In genomic region chr6:115770852-115771251, GRCm38 (mm10) we compare ENCODE assay signal across 17 mouse cellular contexts. TPM values are rescaled to one million over a fixed set of nuclear protein-coding genes. Genes with fewer than 3 reads are reported as not detected.
DNase-seq lines count a peak whose midpoint lies in the region; ATAC-seq and TF ChIP-seq lines count a peak whose summit lies in the region.
"Had no signal": no experiment of that assay in that cellular context is flagged by ENCODE, and none has a peak within 500 bp of the region (broad histone marks: within the 10 kb centered on the region; RNA-seq: fewer than 3 reads in every experiment).

No protein-coding gene starts in this region.

- no peak for TF ChIP-seq POLR2A in liver, adult 2 months (IDR thresholded peaks at IDR 0.05; ENCODE audit: extremely low read depth, insufficient read depth, low read length)

- no peak for TF ChIP-seq CTCF in liver, adult 2 months (IDR thresholded peaks at IDR 0.05; ENCODE audit: low read depth, low read length)
- TF ChIP-seq CTCF in liver, postnatal 0 days (IDR thresholded peaks at IDR 0.05; ENCODE audit: low read depth): no peak

- H3K9me3 ChIP-seq in kidney, embryonic 15.5 days (replicated peaks): no peaks in the 10 kb centered on the region
- no peaks in the 10 kb centered on the region for H3K9me3 ChIP-seq in liver, embryonic 11.5 days (ENCODE audit: control insufficient read depth, low read length)
- no peaks in the 10 kb centered on the region for H3K9me3 ChIP-seq in liver, postnatal 0 days (ENCODE audit: low read length)
- H3K9me3 ChIP-seq: embryonic facial prominence, embryonic 10.5 days; forebrain, embryonic 13.5 days had no signal

- H3K4me2 ChIP-seq in kidney, embryonic 15.5 days: no peak overlapping the region
- no peak overlapping the region for H3K4me2 ChIP-seq in liver, embryonic 11.5 days
- H3K4me2 ChIP-seq in liver, postnatal 0 days (ENCODE audit: low read depth, low read length): no peak overlapping the region
- H3K4me2 ChIP-seq: forebrain, embryonic 13.5 days; heart, embryonic 12.5 days had no signal

- no peaks in the 10 kb centered on the region for H3K79me2 ChIP-seq in liver, adult 2 months (ENCODE audit: control insufficient read depth, insufficient read depth, low read length)

- H3K9ac ChIP-seq in kidney, embryonic 15.5 days: no peak overlapping the region
- H3K9ac ChIP-seq in liver, adult 2 months (ENCODE audit: low read depth, low read length): no peak overlapping the region
- H3K9ac ChIP-seq in liver, embryonic 11.5 days (ENCODE audit: low read depth, low read length): no peak overlapping the region
- no peak overlapping the region for H3K9ac ChIP-seq in liver, postnatal 0 days (replicated peaks)
- H3K9ac ChIP-seq: forebrain, embryonic 13.5 days; forebrain, postnatal 0 days; heart, embryonic 12.5 days had no signal

- H3K27me3 ChIP-seq in kidney, embryonic 15.5 days: no peaks in the 10 kb centered on the region
- H3K27me3 ChIP-seq in liver, adult 2 months (ENCODE audit: control insufficient read depth, insufficient read depth, low read length): no peaks in the 10 kb centered on the region
- H3K27me3 ChIP-seq in liver, embryonic 11.5 days (replicated peaks; ENCODE audit: control insufficient read depth, insufficient read depth, low read length): no peaks in the 10 kb centered on the region
- H3K27me3 ChIP-seq in liver, postnatal 0 days (ENCODE audit: insufficient read depth, low read length): no peaks in the 10 kb centered on the region
- H3K27me3 ChIP-seq: forebrain, embryonic 13.5 days; heart, embryonic 12.5 days had no signal

- peak; percentile 22 for DNase-seq in kidney, adult 18-20 months
- DNase-seq in liver, adult 2 months (ENCODE audit: extremely low read depth, low read depth, low spot score): peak; percentile 80
- DNase-seq in liver, embryonic 11.5 days (ENCODE audit: low spot score): no peak
- no peak for DNase-seq in liver, postnatal 0 days
- peak; percentile 72 for DNase-seq in yolk sac, embryonic 10.5 days (ENCODE audit: low spot score)
- no peak for DNase-seq in left cerebral cortex, adult 11 months (ENCODE audit: low spot score)
- DNase-seq: adrenal gland, adult 8-10 months; adrenal gland, postnatal 36 days; cerebellum, adult 2 months; cerebellum, postnatal 10 days; forebrain, postnatal 0 days; gastrocnemius, postnatal 14 days; heart, postnatal 36 days had no signal

- no peaks in the 10 kb centered on the region for H3K36me3 ChIP-seq in kidney, embryonic 15.5 days
- H3K36me3 ChIP-seq in liver, adult 2 months (ENCODE audit: control insufficient read depth, insufficient read depth, low read length): no peaks in the 10 kb centered on the region
- H3K36me3 ChIP-seq in liver, embryonic 11.5 days (ENCODE audit: control insufficient read depth, insufficient read depth, low read length): no peaks in the 10 kb centered on the region
- H3K36me3 ChIP-seq in liver, postnatal 0 days (replicated peaks; ENCODE audit: insufficient read depth, low read length): no peaks in the 10 kb centered on the region
- H3K36me3 ChIP-seq: embryonic facial prominence, embryonic 10.5 days; heart, embryonic 12.5 days had no signal

- no peak overlapping the region for H3K4me3 ChIP-seq in kidney, embryonic 15.5 days (replicated peaks)
- no peak overlapping the region for H3K4me3 ChIP-seq in liver, adult 2 months (ENCODE audit: insufficient read depth, low read depth, low read length)
- H3K4me3 ChIP-seq in liver, embryonic 11.5 days (ENCODE audit: low read depth, low read length): no peak overlapping the region
- H3K4me3 ChIP-seq in liver, postnatal 0 days (ENCODE audit: low read depth, low read length): no peak overlapping the region
- H3K4me3 ChIP-seq: embryonic facial prominence, embryonic 10.5 days; forebrain, embryonic 13.5 days; heart, embryonic 12.5 days had no signal

- WGBS in kidney, embryonic 15.5 days: 55% methylated on average over 4 of the region's 4 CpGs
- 24% methylated on average over 4 of the region's 4 CpGs for WGBS in liver, adult 2 months
- WGBS in liver, embryonic 11.5 days: 59% methylated on average over 4 of the region's 4 CpGs
- WGBS in liver, postnatal 0 days (ENCODE audit: insufficient replicate concordance): 54% methylated on average over 4 of the region's 4 CpGs

- peaks cover 18% of the 10 kb centered on the region for H3K4me1 ChIP-seq in kidney, embryonic 15.5 days
- peaks cover 3% of the 10 kb centered on the region for H3K4me1 ChIP-seq in liver, adult 2 months (ENCODE audit: control insufficient read depth, insufficient read depth, low read length)
- peaks cover 17% of the 10 kb centered on the region for H3K4me1 ChIP-seq in liver, embryonic 11.5 days (replicated peaks; ENCODE audit: control insufficient read depth, insufficient read depth, low read length)
- H3K4me1 ChIP-seq in liver, postnatal 0 days (ENCODE audit: insufficient read depth): peaks cover 17% of the 10 kb centered on the region

- no peak for TF ChIP-seq EP300 in liver, postnatal 0 days (IDR thresholded peaks at IDR 0.05; ENCODE audit: low read depth)

- no peak for ATAC-seq in kidney, embryonic 15.5 days (replicated peaks; ENCODE audit: low FRiP score)
- ATAC-seq in liver, embryonic 11.5 days (replicated peaks; ENCODE audit: low FRiP score): no peak
- ATAC-seq in liver, postnatal 0 days: peak; percentile 67
- ATAC-seq: forebrain, embryonic 13.5 days; forebrain, postnatal 0 days had no signal

- no peak overlapping the region for H3K27ac ChIP-seq in kidney, embryonic 15.5 days
- H3K27ac ChIP-seq in liver, adult 2 months (replicated peaks; ENCODE audit: insufficient read depth, low read depth, low read length): 0 out of 2 replicates have a peak overlapping the region, but pooled peaks have one; percentile 3
- no peak overlapping the region for H3K27ac ChIP-seq in liver, embryonic 11.5 days (ENCODE audit: low read depth, low read length)
- H3K27ac ChIP-seq in liver, postnatal 0 days (ENCODE audit: low read depth): peak overlapping the region; percentile 22; the same call in 1 of the 2 replicates
- H3K27ac ChIP-seq: embryonic facial prominence, embryonic 10.5 days; forebrain, embryonic 13.5 days had no signal

RNA-seq across cellular contexts. Expression of gene Cand2, which starts 3.5 kb away (rescaled TPM):
- polyA plus RNA-seq in kidney, embryonic 15.5 days (2015; fragmentation: Nextera tagmentation; extraction: Ambion mirVana): 35.2 and 37.4 TPM in 2 replicates
- total RNA-seq in liver, adult 2 months (2014; rRNA removed): 0.18 and 0.40 TPM in 2 replicates
- 0.25 and 0.57 TPM in 2 replicates for polyA plus RNA-seq in liver, adult 2 months (2012; rRNA removed)
- polyA plus RNA-seq in liver, embryonic 11.5 days (2014; fragmentation: Nextera tagmentation; extraction: Ambion mirVana): 20.3 and 22.0 TPM in 2 replicates
- polyA plus RNA-seq in liver, postnatal 0 days (2015; fragmentation: Nextera tagmentation; extraction: Ambion mirVana): 0.59 and 0.61 TPM in 2 replicates

RNA-seq across cellular contexts. Expression of gene Tmem40, which starts 8.6 kb away (rescaled TPM):
- 1.8 and 2.2 TPM in 2 replicates for polyA plus RNA-seq in kidney, embryonic 15.5 days (2015; fragmentation: Nextera tagmentation; extraction: Ambion mirVana)
- total RNA-seq in liver, adult 2 months (2014; rRNA removed): not detected in 2 replicates
- polyA plus RNA-seq in liver, adult 2 months (2012; rRNA removed): 0.10 TPM in 1 of 2 replicates, not detected in the other
- 29.4 and 32.5 TPM in 2 replicates for polyA plus RNA-seq in liver, embryonic 11.5 days (2014; fragmentation: Nextera tagmentation; extraction: Ambion mirVana)
- 18.9 and 21.2 TPM in 2 replicates for polyA plus RNA-seq in liver, postnatal 0 days (2015; fragmentation: Nextera tagmentation; extraction: Ambion mirVana)
- total RNA-seq: adrenal gland, adult 8-10 months had no signal

RNA-seq across cellular contexts. Expression of gene Rpl32, which starts 37.7 kb away (rescaled TPM):
- 2,232 and 2,490 TPM in 2 replicates for polyA plus RNA-seq in kidney, embryonic 15.5 days (2015; fragmentation: Nextera tagmentation; extraction: Ambion mirVana)
- 1,017 and 1,033 TPM in 2 replicates for total RNA-seq in liver, adult 2 months (2014; rRNA removed)
- 177 and 193 TPM in 2 replicates for polyA plus RNA-seq in liver, adult 2 months (2012; rRNA removed)
- 2,286 and 2,478 TPM in 2 replicates for polyA plus RNA-seq in liver, embryonic 11.5 days (2014; fragmentation: Nextera tagmentation; extraction: Ambion mirVana)
- 1,354 and 1,414 TPM in 2 replicates for polyA plus RNA-seq in liver, postnatal 0 days (2015; fragmentation: Nextera tagmentation; extraction: Ambion mirVana)

Comparison
In these comparisons a context has a peak if more than half of its experiments do, and no peak if none do; other contexts are left out.
1. DNase-seq: peak in kidney, adult 18-20 months (single experiment), liver, adult 2 months (single experiment) and yolk sac, embryonic 10.5 days (single experiment); none in liver, embryonic 11.5 days (single experiment), liver, postnatal 0 days (single experiment) and left cerebral cortex, adult 11 months (single experiment).
2. H3K27ac ChIP-seq: peak in liver, adult 2 months (single experiment) and liver, postnatal 0 days (single experiment); none in kidney, embryonic 15.5 days (single experiment) and liver, embryonic 11.5 days (single experiment).
3. RNA of gene Cand2, which starts 3.5 kb away (polyA plus RNA-seq): 35.2 to 37.4 TPM in kidney, embryonic 15.5 days and 20.3 to 22.0 TPM in liver, embryonic 11.5 days; 0.59 to 0.61 TPM in liver, postnatal 0 days and 0.25 to 0.57 TPM in liver, adult 2 months; every median in the first group is over 10 times any median in the second.